Mouse (Mus musculus): ENCODE results near the gene Olfr12. TPM values are rescaled to one million over a fixed set of nuclear protein-coding genes. Genes with fewer than 3 reads are reported as not detected.
A peak's percentile ranks its signal among the peaks of the same experiment; 100 is the strongest.

Gene Olfr12
- total and polyA plus RNA-seq, 2 experiments from 2014 or later = not detected

GRCm38 (mm10) chr1:92654676-92655075 is 37.1 kb downstream of the Olfr12 start:
- no peak for DNase-seq (ENCODE audit: low spot score)
- no peak overlapping the region for H3K4me3 ChIP-seq (ENCODE audit: low read length)
- no peak overlapping the region for H3K9ac ChIP-seq (replicated peaks; ENCODE audit: low read length)

GRCm38 (mm10) chr1:92657025-92657820 is 39.6 kb downstream of the Olfr12 start:
- no peak overlapping the region for H3K9ac ChIP-seq (replicated peaks; ENCODE audit: low read length)
- no peak overlapping the region for H3K4me3 ChIP-seq (ENCODE audit: low read length)
- WGBS = 68% methylated on average over 11 of the region's 11 CpGs
- H3K27ac ChIP-seq = no peak overlapping the region
- ATAC-seq = no peak
- DNase-seq (ENCODE audit: low spot score) = no peak
- no peaks in the 10 kb centered on the region for H3K4me1 ChIP-seq (ENCODE audit: insufficient read depth, low read length)
- no peaks in the 10 kb centered on the region for H3K36me3 ChIP-seq (ENCODE audit: insufficient read depth, low read length)
- no peak overlapping the region for H3K4me2 ChIP-seq (ENCODE audit: low read depth, low read length)
- no peaks in the 10 kb centered on the region for H3K27me3 ChIP-seq (ENCODE audit: insufficient read depth, low read length)
- no peaks in the 10 kb centered on the region for H3K9me3 ChIP-seq (ENCODE audit: low read length)
- TF ChIP-seq CTCF (IDR thresholded peaks at IDR 0.05; ENCODE audit: low read depth) = no peak

More at GRCm38 (mm10) chr1:92654676-92655075, 37.1 kb downstream of the Olfr12 start:
- no peaks in the 10 kb centered on the region for H3K27me3 ChIP-seq (ENCODE audit: insufficient read depth, low read length)
- H3K27ac ChIP-seq = no peak overlapping the region
- 51% methylated on average over 2 of the region's 2 CpGs for WGBS
- no peaks in the 10 kb centered on the region for H3K4me1 ChIP-seq (ENCODE audit: insufficient read depth, low read length)
- no peak for TF ChIP-seq CTCF (IDR thresholded peaks at IDR 0.05; ENCODE audit: low read depth)
- H3K36me3 ChIP-seq (ENCODE audit: insufficient read depth, low read length) = no peaks in the 10 kb centered on the region
- H3K4me2 ChIP-seq (ENCODE audit: low read depth, low read length) = no peak overlapping the region
- ATAC-seq = no peak
- no peaks in the 10 kb centered on the region for H3K9me3 ChIP-seq (ENCODE audit: low read length)

GRCm38 (mm10) chr1:92659392-92659791 is 41.8 kb downstream of the Olfr12 start:
- DNase-seq (ENCODE audit: low spot score) (no peak), ATAC-seq (no peak)
- Histone ChIP-seq H3K4me1 (ENCODE audit: insufficient read depth, low read length) (no peaks in the 10 kb centered on the region), H3K36me3 (ENCODE audit: insufficient read depth, low read length) (no peaks in the 10 kb centered on the region), H3K9me3 (ENCODE audit: low read length) (no peaks in the 10 kb centered on the region), H3K4me2 (ENCODE audit: low read depth, low read length) (no peak overlapping the region), H3K9ac (replicated peaks; ENCODE audit: low read length) (no peak overlapping the region), H3K27ac (no peak overlapping the region), H3K27me3 (ENCODE audit: insufficient read depth, low read length) (no peaks in the 10 kb centered on the region), H3K4me3 (ENCODE audit: low read length) (no peak overlapping the region)
- 58% methylated on average over 5 of the region's 5 CpGs for WGBS
- no peak for TF ChIP-seq CTCF (IDR thresholded peaks at IDR 0.05; ENCODE audit: low read depth)

GRCm38 (mm10) chr1:92667106-92667505 is 49.5 kb downstream of the Olfr12 start:
- H3K4me3 ChIP-seq (ENCODE audit: low read length) = no peak overlapping the region
- no peak overlapping the region for H3K4me2 ChIP-seq (ENCODE audit: low read depth, low read length)
- no peaks in the 10 kb centered on the region for H3K36me3 ChIP-seq (ENCODE audit: insufficient read depth, low read length)
- no peak overlapping the region for H3K9ac ChIP-seq (replicated peaks; ENCODE audit: low read length)
- peak; percentile 16 for DNase-seq (ENCODE audit: low spot score)
- TF ChIP-seq CTCF (IDR thresholded peaks at IDR 0.05; ENCODE audit: low read depth) = no peak
- H3K27me3 ChIP-seq (ENCODE audit: insufficient read depth, low read length) = no peaks in the 10 kb centered on the region
- WGBS = 50% methylated on average over 6 of the region's 6 CpGs
- H3K27ac ChIP-seq = no peak overlapping the region
- ATAC-seq = peak; percentile 35; the same call in 1 of the 2 replicates
- no peaks in the 10 kb centered on the region for H3K9me3 ChIP-seq (ENCODE audit: low read length)
- no peaks in the 10 kb centered on the region for H3K4me1 ChIP-seq (ENCODE audit: insufficient read depth, low read length)

- Histone ChIP-seq H3K4me3 (ENCODE audit: low read length) (no peak overlapping the region), H3K27ac (no peak overlapping the region), H3K27me3 (ENCODE audit: insufficient read depth, low read length) (no peaks in the 10 kb centered on the region), H3K9ac (replicated peaks; ENCODE audit: low read length) (no peak overlapping the region), H3K36me3 (ENCODE audit: insufficient read depth, low read length) (no peaks in the 10 kb centered on the region), H3K4me1 (ENCODE audit: insufficient read depth, low read length) (no peaks in the 10 kb centered on the region), H3K4me2 (ENCODE audit: low read depth, low read length) (no peak overlapping the region), H3K9me3 (ENCODE audit: low read length) (no peaks in the 10 kb centered on the region)
- DNase-seq (ENCODE audit: low spot score) = no peak
- ATAC-seq = no peak
- no peak for TF ChIP-seq CTCF (IDR thresholded peaks at IDR 0.05; ENCODE audit: low read depth)
- 94% methylated on average over 3 of the region's 3 CpGs for WGBS
Observed at GRCm38 (mm10) chr1:92669430-92669829, 51.8 kb downstream of the Olfr12 start.

- Histone ChIP-seq H3K4me3 (ENCODE audit: low read length) (no peak overlapping the region), H3K27ac (no peak overlapping the region), H3K27me3 (ENCODE audit: insufficient read depth, low read length) (no peaks in the 10 kb centered on the region), H3K9ac (replicated peaks; ENCODE audit: low read length) (no peak overlapping the region), H3K9me3 (ENCODE audit: low read length) (no peaks in the 10 kb centered on the region), H3K4me2 (ENCODE audit: low read depth, low read length) (no peak overlapping the region), H3K36me3 (ENCODE audit: insufficient read depth, low read length) (no peaks in the 10 kb centered on the region), H3K4me1 (ENCODE audit: insufficient read depth, low read length) (no peaks in the 10 kb centered on the region)
- ATAC-seq (no peak), DNase-seq (ENCODE audit: low spot score) (no peak)
- 80% methylated on average over 4 of the region's 4 CpGs for WGBS
- no peak for TF ChIP-seq CTCF (IDR thresholded peaks at IDR 0.05; ENCODE audit: low read depth)
Observed at GRCm38 (mm10) chr1:92671326-92671725, 53.7 kb downstream of the Olfr12 start.

Other genes with a start within 250 kb of the Olfr12 start
- 187 and 244 TPM in 2 replicates for gene Ndufa10, start 143.9 kb upstream of the Olfr12 start, total RNA-seq (2014; rRNA removed)
- 373 and 388 TPM in 2 replicates for gene Ndufa10, start 143.9 kb upstream of the Olfr12 start, polyA plus RNA-seq (2015; fragmentation: Nextera tagmentation; extraction: Ambion mirVana)
- gene Olfr1416, start 132.7 kb upstream of the Olfr12 start, total RNA-seq (2014; rRNA removed) = not detected in 2 replicates
- not detected in 2 replicates for gene Olfr1416, start 132.7 kb upstream of the Olfr12 start, polyA plus RNA-seq (2015; fragmentation: Nextera tagmentation; extraction: Ambion mirVana)
- gene Olfr1415, start 121.7 kb upstream of the Olfr12 start, total RNA-seq (2014; rRNA removed) = not detected in 2 replicates
- gene Olfr1415, start 121.7 kb upstream of the Olfr12 start, polyA plus RNA-seq (2015; fragmentation: Nextera tagmentation; extraction: Ambion mirVana) = not detected in 2 replicates
- gene Olfr1414, start 99.1 kb upstream of the Olfr12 start, total RNA-seq (2014; rRNA removed) = not detected in 2 replicates
- gene Olfr1414, start 99.1 kb upstream of the Olfr12 start, polyA plus RNA-seq (2015; fragmentation: Nextera tagmentation; extraction: Ambion mirVana) = not detected in 2 replicates
- not detected in 2 replicates for gene Olfr1413, start 46.5 kb upstream of the Olfr12 start, total RNA-seq (2014; rRNA removed)
- not detected in 2 replicates for gene Olfr1413, start 46.5 kb upstream of the Olfr12 start, polyA plus RNA-seq (2015; fragmentation: Nextera tagmentation; extraction: Ambion mirVana)
- gene Olfr1412, start 32.0 kb upstream of the Olfr12 start, total RNA-seq (2014; rRNA removed) = not detected in 2 replicates
- not detected in 2 replicates for gene Olfr1412, start 32.0 kb upstream of the Olfr12 start, polyA plus RNA-seq (2015; fragmentation: Nextera tagmentation; extraction: Ambion mirVana)
- not detected in 2 replicates for gene Olfr1411, start 23.4 kb upstream of the Olfr12 start, total RNA-seq (2014; rRNA removed)
- gene Olfr1411, start 23.4 kb upstream of the Olfr12 start, polyA plus RNA-seq (2015; fragmentation: Nextera tagmentation; extraction: Ambion mirVana) = not detected in 2 replicates
- gene Olfr1410, start 12.0 kb upstream of the Olfr12 start, total RNA-seq (2014; rRNA removed) = not detected in 2 replicates
- not detected in 2 replicates for gene Olfr1410, start 12.0 kb upstream of the Olfr12 start, polyA plus RNA-seq (2015; fragmentation: Nextera tagmentation; extraction: Ambion mirVana)
- gene Cops9, start 24.2 kb downstream of the Olfr12 start, total RNA-seq (2014; rRNA removed) = 201 and 223 TPM in 2 replicates
- 641 and 676 TPM in 2 replicates for gene Cops9, start 24.2 kb downstream of the Olfr12 start, polyA plus RNA-seq (2015; fragmentation: Nextera tagmentation; extraction: Ambion mirVana)
- gene Otos, start 31.1 kb downstream of the Olfr12 start, total RNA-seq (2014; rRNA removed) = not detected in 2 replicates
- gene Otos, start 31.1 kb downstream of the Olfr12 start, polyA plus RNA-seq (2015; fragmentation: Nextera tagmentation; extraction: Ambion mirVana) = 0.81 and 0.88 TPM in 2 replicates
- 196 and 215 TPM in 2 replicates for gene Gpc1, start 213.9 kb downstream of the Olfr12 start, total RNA-seq (2014; rRNA removed)
- 55.5 and 57.8 TPM in 2 replicates for gene Gpc1, start 213.9 kb downstream of the Olfr12 start, polyA plus RNA-seq (2015; fragmentation: Nextera tagmentation; extraction: Ambion mirVana)

Data from hindbrain, postnatal 0 days (tissue).